Mouse (Mus musculus) midbrain, embryonic 11.5 days (tissue): ENCODE results near the gene Cdc42bpg. TPM values are rescaled to one million over a fixed set of nuclear protein-coding genes. Genes with fewer than 3 reads are reported as not detected.

Source experiments
- ATAC-seq: fragments of 200-750 bp; cut with Nextera tagmentation; 2 replicates; pipeline ENCODE4 v1.8.0; 2017; ENCODE audit warnings: moderate TSS enrichment, moderate library complexity; ENCODE audit not compliant: low FRiP score
- DNase-seq: peaks from one replicate; pipeline ENCODE4 v3.0.0; 2015; ENCODE audit warnings: low spot score; ENCODE audit errors: missing footprints
- H3K27ac ChIP-seq: fragments of 300-500 bp; sonication (generic); 2 replicates; pipeline ENCODE4 v1.5.1; 2014; ENCODE audit warnings: low read depth, low read length
- H3K27me3 ChIP-seq: fragments of 300-500 bp; sonication (generic); 2 replicates; pipeline ENCODE4 v1.6.1; 2014; ENCODE audit warnings: mild to moderate bottlenecking, low read length, moderate library complexity, mixed read lengths; ENCODE audit not compliant: control insufficient read depth, insufficient read depth
- H3K36me3 ChIP-seq: fragments of 300-500 bp; sonication (generic); 2 replicates; pipeline ENCODE4 v1.6.1; 2014; ENCODE audit warnings: mild to moderate bottlenecking, low read length, moderate library complexity, mixed read lengths; ENCODE audit not compliant: control insufficient read depth, insufficient read depth
- H3K4me1 ChIP-seq: fragments of 300-500 bp; sonication (generic); 2 replicates; pipeline ENCODE4 v1.6.1; 2014; ENCODE audit warnings: low read length; ENCODE audit not compliant: control insufficient read depth, insufficient read depth
- H3K4me2 ChIP-seq: fragments of 300-500 bp; sonication (generic); 2 replicates; pipeline ENCODE4 v1.6.1; 2014; ENCODE audit warnings: mild to moderate bottlenecking, moderate library complexity
- H3K4me3 ChIP-seq: fragments of 300-500 bp; sonication (generic); 2 replicates; pipeline ENCODE4 v1.5.1; 2014; ENCODE audit warnings: low read depth, low read length
- H3K9ac ChIP-seq: fragments of 300-500 bp; sonication (generic); 2 replicates; pipeline ENCODE4 v1.6.1; 2014; ENCODE audit warnings: low read length
- H3K9me3 ChIP-seq: fragments of 300-500 bp; sonication (generic); 2 replicates; pipeline ENCODE4 v1.6.1; 2016; ENCODE audit warnings: low read length; ENCODE audit not compliant: control insufficient read depth
- WGBS: fragments of 180-500 bp; shearing (Covaris S2); extraction: QIAGEN DNeasy Blood & Tissue Kit; methylation state at CpG from one replicate; pipeline ENCODE4 v1.1.7; 2014; 5-methylcytosine and 5-hydroxymethylcytosine counted together
- polyA plus RNA-seq: library from polyadenylated mRNA; unstranded; fragments of >200 nt; fragmentation: Nextera tagmentation; extraction: Ambion mirVana; gene quantifications from 2 replicates; pipeline ENCODE4 v1.2.1, GENCODE M21; 2014

Cdc42bpg gene
- polyA plus RNA-seq, 1 experiment from 2014 or later: 0.42 TPM

DNA sequence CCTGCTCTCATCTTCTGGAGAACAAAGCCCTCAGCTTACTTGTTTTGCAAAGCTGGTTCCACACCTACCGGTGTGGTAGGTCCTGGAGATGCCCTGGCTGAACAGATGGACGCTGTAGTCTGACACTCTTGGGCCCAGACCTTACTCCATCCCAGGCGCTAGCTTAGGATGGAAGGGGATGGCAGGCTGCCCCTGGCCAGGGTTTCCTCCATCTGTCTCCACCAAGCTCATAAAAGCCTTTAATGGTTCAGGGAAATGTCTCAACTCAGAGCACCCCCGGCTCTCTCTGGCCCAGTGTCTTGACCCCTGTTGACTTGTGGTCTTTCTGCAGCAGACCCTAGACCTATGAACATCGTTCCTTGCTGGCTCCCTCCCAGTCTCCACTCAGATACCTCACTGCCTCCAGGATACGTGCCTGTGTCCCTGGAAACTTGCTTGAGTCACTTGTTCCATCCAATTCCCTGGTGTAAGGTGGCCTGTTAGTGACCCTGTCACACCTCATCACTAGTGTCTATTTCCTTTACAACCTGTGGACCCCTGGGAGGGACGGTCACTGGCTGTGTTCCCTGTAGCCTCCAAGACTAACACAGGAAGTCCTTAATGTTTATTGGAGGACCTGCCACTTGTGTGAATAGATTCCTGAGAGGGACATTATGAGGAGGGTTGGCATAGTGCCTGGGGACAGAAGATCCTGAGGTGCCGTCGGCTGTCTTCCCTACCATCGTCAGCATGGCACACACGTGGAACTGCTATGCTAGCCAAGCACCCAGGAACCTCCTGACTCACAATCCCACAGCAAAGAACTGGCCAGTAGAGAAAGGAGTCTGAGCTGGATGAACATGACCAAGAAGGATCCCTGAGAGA is 38.7 kb upstream of the Cdc42bpg start:
- ATAC-seq: no peak

DNA sequence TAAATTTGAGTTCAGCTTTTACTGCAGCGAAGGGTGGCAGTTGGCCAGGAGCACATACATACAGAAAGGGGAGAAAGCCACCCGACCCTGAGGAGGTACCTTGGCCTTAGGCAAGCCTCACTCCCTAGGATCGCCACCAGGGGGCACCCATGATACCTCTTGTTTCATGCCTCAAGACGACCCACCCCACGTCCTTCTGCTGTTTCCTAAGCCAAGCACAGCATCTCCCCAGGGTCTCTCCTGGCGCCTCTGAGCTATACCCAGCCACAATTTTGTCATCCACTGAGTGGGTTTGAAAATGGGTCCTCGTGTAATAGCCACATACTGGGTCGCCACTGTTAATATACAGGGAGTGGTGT is 38.1 kb upstream of the Cdc42bpg start:
- Histone ChIP-seq H3K9ac (no peak overlapping the region), H3K27ac (no peak overlapping the region), H3K9me3 (no peaks in the 10 kb centered on the region), H3K4me2 (no peak overlapping the region), H3K4me3 (no peak overlapping the region), H3K4me1 (no peaks in the 10 kb centered on the region), H3K36me3 (no peaks in the 10 kb centered on the region), H3K27me3 (no peaks in the 10 kb centered on the region)
- 19% methylated on average over 8 of the region's 8 CpGs for WGBS
- ATAC-seq: peak; percentile 67
- DNase-seq: peak; percentile 97

More for the DNA sequence above, 38.7 kb upstream of the Cdc42bpg start:
- 81% methylated on average over 11 of the region's 11 CpGs for WGBS
- no peaks in the 10 kb centered on the region for H3K4me1 ChIP-seq
- no peaks in the 10 kb centered on the region for H3K27me3 ChIP-seq
- no peak overlapping the region for H3K27ac ChIP-seq
- no peak overlapping the region for H3K4me2 ChIP-seq
- no peak overlapping the region for H3K9ac ChIP-seq
- no peak for DNase-seq
- H3K4me3 ChIP-seq: no peak overlapping the region
- H3K9me3 ChIP-seq: no peaks in the 10 kb centered on the region
- no peaks in the 10 kb centered on the region for H3K36me3 ChIP-seq

DNA sequence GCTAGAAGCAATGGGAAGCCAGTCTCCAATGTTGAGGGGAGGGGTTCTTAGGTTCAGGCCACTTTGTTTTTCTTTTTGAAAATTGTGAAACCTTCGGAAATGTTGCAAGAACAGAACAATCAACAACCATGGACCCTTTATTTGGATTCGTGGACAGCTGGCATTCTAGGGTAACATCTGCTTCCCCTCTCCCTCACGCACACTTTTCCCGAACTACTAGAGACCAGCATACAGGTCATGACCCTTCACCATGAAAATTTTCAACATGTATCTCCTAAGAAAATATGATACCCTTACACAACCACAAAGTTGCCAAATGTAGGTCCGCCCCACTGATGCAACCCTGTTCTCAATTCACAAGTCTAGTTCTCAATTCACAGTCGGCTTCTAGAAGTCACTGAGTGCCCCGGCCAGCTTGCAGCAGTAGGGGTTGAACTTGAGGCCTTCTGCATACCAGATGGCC is 37.6 kb upstream of the Cdc42bpg start:
- 80% methylated on average over 7 of the region's 7 CpGs for WGBS
- no peaks in the 10 kb centered on the region for H3K27me3 ChIP-seq
- H3K4me2 ChIP-seq: no peak overlapping the region
- DNase-seq: no peak
- ATAC-seq: no peak
- H3K4me3 ChIP-seq: no peak overlapping the region
- no peaks in the 10 kb centered on the region for H3K9me3 ChIP-seq
- no peak overlapping the region for H3K27ac ChIP-seq
- H3K9ac ChIP-seq: no peak overlapping the region
- no peaks in the 10 kb centered on the region for H3K4me1 ChIP-seq
- no peaks in the 10 kb centered on the region for H3K36me3 ChIP-seq

DNA sequence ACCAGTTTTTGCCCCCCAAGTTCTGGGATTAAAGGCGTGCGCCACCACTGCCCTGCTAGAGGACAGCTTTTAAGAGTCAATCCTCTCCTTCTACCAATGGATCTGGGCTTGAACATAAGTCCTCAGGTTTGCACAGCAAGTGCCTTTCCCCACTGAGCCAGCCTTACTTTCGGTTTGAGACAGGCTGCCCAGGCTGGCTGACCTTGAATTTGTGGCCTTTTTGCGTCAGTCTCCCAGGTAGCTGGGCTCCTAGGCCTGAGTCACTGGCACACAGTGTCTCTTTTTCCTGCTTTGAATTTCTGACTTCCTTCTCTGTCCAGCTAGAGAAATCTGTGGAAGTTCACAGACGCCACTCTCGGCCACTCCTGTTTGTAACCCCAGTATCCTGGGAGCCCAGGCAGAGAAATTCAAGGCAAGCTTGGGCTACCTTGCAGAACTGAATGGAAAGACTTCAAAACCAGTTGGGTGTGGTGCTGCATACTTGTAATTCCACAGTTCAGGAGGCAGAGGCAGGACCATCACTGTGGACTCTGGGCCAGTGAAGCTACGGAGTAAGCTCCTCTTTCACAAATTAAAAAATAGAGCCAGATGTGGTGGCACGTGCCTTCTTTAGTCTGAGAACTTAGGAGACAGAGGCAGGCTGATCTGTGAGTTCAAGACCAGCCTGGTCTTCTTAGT is 36.3 kb upstream of the Cdc42bpg start:
- ATAC-seq: no peak
- no peaks in the 10 kb centered on the region for H3K36me3 ChIP-seq
- WGBS: 82% methylated on average over 8 of the region's 8 CpGs

DNA sequence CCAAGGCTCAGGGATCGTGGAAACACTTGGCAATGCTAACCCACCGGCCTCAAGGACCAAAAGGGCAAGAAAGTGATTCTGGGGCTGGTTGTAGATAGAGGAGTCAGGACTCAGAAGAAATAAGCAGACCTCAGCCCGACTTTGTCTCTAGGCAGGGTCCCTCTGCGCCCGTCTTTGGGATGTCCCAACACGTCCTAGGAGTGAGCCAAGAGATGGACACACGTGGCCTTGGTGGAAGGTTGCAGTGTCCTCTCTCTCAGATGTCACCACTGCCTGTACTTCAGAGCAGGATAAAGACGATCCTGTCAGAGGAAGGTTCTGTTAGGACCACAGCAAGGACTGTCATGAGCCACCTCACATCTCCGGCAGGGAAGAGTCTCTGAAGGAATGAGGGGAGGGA is 35.6 kb upstream of the Cdc42bpg start:
- H3K4me1 ChIP-seq: peaks cover 2% of the 10 kb centered on the region
- DNase-seq (no peak), ATAC-seq (no peak)
- WGBS: 62% methylated on average over 9 of the region's 9 CpGs
- no peaks in the 10 kb centered on the region for H3K9me3 ChIP-seq
- H3K4me3 ChIP-seq: no peak overlapping the region
- H3K9ac ChIP-seq: no peak overlapping the region
- H3K27ac ChIP-seq: no peak overlapping the region
- H3K4me2 ChIP-seq: no peak overlapping the region
- H3K36me3 ChIP-seq: no peaks in the 10 kb centered on the region
- no peaks in the 10 kb centered on the region for H3K27me3 ChIP-seq

More for the DNA sequence above, 36.3 kb upstream of the Cdc42bpg start:
- Histone ChIP-seq H3K27me3 (no peaks in the 10 kb centered on the region), H3K4me2 (no peak overlapping the region), H3K27ac (no peak overlapping the region), H3K9me3 (no peaks in the 10 kb centered on the region), H3K4me1 (no peaks in the 10 kb centered on the region), H3K9ac (no peak overlapping the region), H3K4me3 (no peak overlapping the region)
- no peak for DNase-seq

DNA sequence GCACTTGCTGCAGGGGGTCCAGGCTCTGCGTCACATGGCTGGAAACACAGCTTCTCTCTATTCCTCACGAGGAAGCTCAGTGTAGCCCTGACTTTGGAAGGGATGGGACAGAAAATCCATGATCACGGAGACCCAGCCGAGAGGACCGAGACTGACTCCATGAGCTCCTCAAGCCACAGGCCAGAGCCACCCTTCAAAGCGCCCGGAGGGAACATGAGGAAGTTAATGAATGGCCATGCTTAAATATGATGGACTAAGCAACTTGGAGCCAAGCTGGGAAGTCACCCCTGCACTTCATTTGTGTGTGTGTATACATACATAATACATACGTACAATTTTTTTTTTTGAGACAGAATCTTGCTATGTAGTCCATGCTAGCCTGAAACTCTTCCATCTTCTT is 35.0 kb upstream of the Cdc42bpg start:
- H3K9ac ChIP-seq: no peak overlapping the region
- H3K27me3 ChIP-seq: no peaks in the 10 kb centered on the region
- 29% methylated on average over 8 of the region's 8 CpGs for WGBS
- no peak overlapping the region for H3K4me3 ChIP-seq
- no peaks in the 10 kb centered on the region for H3K36me3 ChIP-seq
- DNase-seq (no peak), ATAC-seq (no peak)
- no peak overlapping the region for H3K27ac ChIP-seq
- H3K4me1 ChIP-seq: peaks cover 6% of the 10 kb centered on the region
- H3K9me3 ChIP-seq: no peaks in the 10 kb centered on the region
- H3K4me2 ChIP-seq: no peak overlapping the region

DNA sequence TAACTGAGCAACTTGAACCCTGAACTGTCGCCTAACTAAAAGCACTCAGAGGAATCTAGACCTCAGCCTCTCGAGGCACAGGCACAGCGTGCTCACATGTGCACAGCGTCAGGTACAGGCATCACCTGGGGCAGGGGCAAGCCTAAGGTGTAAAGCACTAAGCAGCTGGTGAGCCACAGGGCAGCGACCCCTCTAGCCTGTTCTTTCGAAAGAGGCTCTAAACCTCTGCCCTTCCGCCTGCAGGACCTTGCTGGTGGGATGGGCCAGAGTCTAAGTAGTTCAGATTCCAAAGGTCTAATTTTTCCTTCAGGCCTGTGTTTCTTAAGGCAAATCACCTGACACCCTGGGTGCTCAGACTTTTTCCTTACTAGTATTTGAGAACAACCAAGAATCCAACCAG is 34.2 kb upstream of the Cdc42bpg start:
- H3K4me1 ChIP-seq: peaks cover 6% of the 10 kb centered on the region
- WGBS: 72% methylated on average over 7 of the region's 7 CpGs
- no peak overlapping the region for H3K9ac ChIP-seq
- H3K36me3 ChIP-seq: no peaks in the 10 kb centered on the region
- no peaks in the 10 kb centered on the region for H3K27me3 ChIP-seq
- no peak for ATAC-seq
- DNase-seq: no peak
- no peak overlapping the region for H3K27ac ChIP-seq
- H3K4me3 ChIP-seq: no peak overlapping the region
- H3K9me3 ChIP-seq: no peaks in the 10 kb centered on the region
- no peak overlapping the region for H3K4me2 ChIP-seq

DNA sequence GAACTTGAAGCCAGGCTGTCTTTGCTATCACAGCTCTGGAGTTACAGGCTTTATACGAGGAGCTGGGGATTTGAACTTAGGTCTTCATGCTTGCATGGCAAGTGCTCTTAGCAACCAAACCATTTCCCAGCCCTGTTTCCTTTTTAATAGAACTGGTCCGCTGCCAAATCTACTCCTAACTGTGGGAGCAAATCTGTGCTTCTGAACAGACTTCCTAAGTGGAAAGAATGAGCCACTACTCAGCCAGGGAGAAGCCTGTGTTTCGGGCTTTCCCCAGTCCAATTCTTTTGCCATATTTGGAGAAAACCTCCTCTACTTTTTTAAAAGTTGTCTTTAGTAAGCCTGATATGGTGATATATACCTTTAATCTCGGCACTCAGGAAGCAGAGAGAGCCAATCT is 33.5 kb upstream of the Cdc42bpg start:
- H3K9ac ChIP-seq: no peak overlapping the region
- no peaks in the 10 kb centered on the region for H3K27me3 ChIP-seq
- H3K4me1 ChIP-seq: peaks cover 9% of the 10 kb centered on the region
- ATAC-seq (no peak), DNase-seq (no peak)
- no peaks in the 10 kb centered on the region for H3K9me3 ChIP-seq
- 88% methylated on average over 4 of the region's 4 CpGs for WGBS
- H3K27ac ChIP-seq: no peak overlapping the region
- H3K4me3 ChIP-seq: no peak overlapping the region
- H3K4me2 ChIP-seq: no peak overlapping the region
- no peaks in the 10 kb centered on the region for H3K36me3 ChIP-seq

DNA sequence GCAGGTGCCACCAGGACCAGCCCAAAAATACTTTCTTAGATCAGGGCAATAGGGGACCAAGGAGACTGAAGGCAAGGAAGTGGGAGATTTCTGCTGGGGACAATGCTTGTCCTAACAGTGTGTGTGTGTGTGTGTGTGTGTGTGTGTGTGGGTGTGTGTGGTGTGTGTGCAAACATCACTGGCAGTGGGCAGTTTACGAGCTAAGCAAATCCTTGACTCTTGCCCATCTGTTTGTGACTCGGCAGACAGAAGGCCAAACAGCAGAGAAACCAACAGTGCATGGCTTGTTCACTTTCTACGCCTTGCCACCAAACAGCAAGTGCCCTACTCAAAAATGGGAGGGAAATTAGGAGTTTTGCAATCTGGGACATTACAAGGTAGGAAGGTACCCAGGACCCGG is 32.7 kb upstream of the Cdc42bpg start:
- DNase-seq (no peak), ATAC-seq (no peak)
- 82% methylated on average over 4 of the region's 4 CpGs for WGBS
- H3K4me3 ChIP-seq: no peak overlapping the region
- H3K9ac ChIP-seq: no peak overlapping the region
- H3K9me3 ChIP-seq: no peaks in the 10 kb centered on the region
- H3K27me3 ChIP-seq: no peaks in the 10 kb centered on the region
- H3K4me2 ChIP-seq: no peak overlapping the region
- H3K4me1 ChIP-seq: peaks cover 17% of the 10 kb centered on the region
- no peaks in the 10 kb centered on the region for H3K36me3 ChIP-seq
- no peak overlapping the region for H3K27ac ChIP-seq
